ENCODE assay signal across 8 mouse cellular contexts in the genomic region with DNA sequence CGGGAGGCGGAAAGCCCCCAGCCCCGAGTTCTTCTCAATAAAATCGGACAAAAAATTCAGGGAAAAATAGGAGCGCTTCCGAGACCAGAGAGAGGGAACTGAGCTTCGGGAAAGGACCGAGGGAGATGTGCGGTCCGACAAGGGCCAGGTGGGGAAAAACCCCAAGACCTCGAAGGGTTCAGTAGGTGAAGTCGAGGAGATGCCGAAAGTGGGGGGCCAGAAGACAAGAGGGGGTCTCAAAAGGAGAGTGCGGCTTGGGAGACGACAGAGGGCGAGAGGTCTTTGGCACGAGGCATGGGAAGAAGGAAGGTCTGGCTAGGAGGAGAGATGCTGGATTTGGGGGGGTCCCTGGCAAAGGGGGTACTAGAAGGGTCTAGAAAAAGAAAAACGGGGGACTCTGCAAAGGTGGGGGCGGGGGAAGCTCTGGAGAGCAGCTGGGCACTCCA. TPM values are rescaled to one million over a fixed set of nuclear protein-coding genes. Genes with fewer than 3 reads are reported as not detected.
A peak's percentile ranks its signal among the peaks of the same experiment; 100 is the strongest.
DNase-seq lines count a peak whose midpoint lies in the region; ATAC-seq lines count a peak whose summit lies in the region.

No protein-coding gene starts in this region.

- H3K4me2 ChIP-seq in heart, embryonic 14.5 days (ENCODE audit: low read length) = peak overlapping the region; percentile 92
- H3K4me2 ChIP-seq in liver, embryonic 12.5 days = peak overlapping the region; percentile 77
- H3K4me2 ChIP-seq in stomach, embryonic 16.5 days (ENCODE audit: low read depth, low read length) = peak overlapping the region; percentile 84

- no peaks in the 10 kb centered on the region for H3K27me3 ChIP-seq in heart, embryonic 14.5 days (ENCODE audit: control insufficient read depth, insufficient read depth, low read length)
- peaks cover 64% of the 10 kb centered on the region for H3K27me3 ChIP-seq in liver, embryonic 12.5 days (replicated peaks)
- no peaks in the 10 kb centered on the region for H3K27me3 ChIP-seq in stomach, embryonic 16.5 days (ENCODE audit: control insufficient read depth, insufficient read depth, low read length)

- 3% methylated on average over 19 of the region's 19 CpGs for WGBS in heart, embryonic 14.5 days
- under 1% methylated on average over 19 of the region's 19 CpGs for WGBS in liver, embryonic 12.5 days (ENCODE audit: insufficient replicate concordance)
- under 1% methylated on average over 19 of the region's 19 CpGs for WGBS in stomach, embryonic 16.5 days

- DNase-seq in cerebellum, postnatal 10 days = peak; percentile 18 to 36
- DNase-seq in cerebellum, postnatal 36 days = no peak
- peak; percentile 18 for DNase-seq in ovary, postnatal 10 days (ENCODE audit: low spot score)
- no peak for DNase-seq in ovary, postnatal 36 days (ENCODE audit: low spot score)
- no peak for DNase-seq in spleen, postnatal 4 days (ENCODE audit: low spot score in 2 of 2)

- H3K27ac ChIP-seq in heart, embryonic 14.5 days (replicated peaks in 1 of 2; ENCODE audit: control insufficient read depth in 1 of 2, insufficient read depth in 1 of 2, low read depth in 2 of 2, low read length in 2 of 2) = peak overlapping the region; percentile 71 to 92
- H3K27ac ChIP-seq in liver, embryonic 12.5 days = peak overlapping the region; percentile 66
- peak overlapping the region; percentile 92 for H3K27ac ChIP-seq in stomach, embryonic 16.5 days (ENCODE audit: low read length)

- peak overlapping the region; percentile 99 for H3K9ac ChIP-seq in heart, embryonic 14.5 days (ENCODE audit: low read length)
- H3K9ac ChIP-seq in liver, embryonic 12.5 days = peak overlapping the region; percentile 74
- H3K9ac ChIP-seq in stomach, embryonic 16.5 days (ENCODE audit: low read length) = peak overlapping the region; percentile 99

- ATAC-seq in heart, embryonic 14.5 days (ENCODE audit: insufficient number of reproducible peaks, insufficient read depth, low FRiP score, low read depth) = peak; percentile 7; the same call in 1 of the 2 replicates
- peak; percentile 24; the same call in 1 of the 2 replicates for ATAC-seq in liver, embryonic 12.5 days
- peak; percentile 5; the same call in 1 of the 2 replicates for ATAC-seq in stomach, embryonic 16.5 days (ENCODE audit: insufficient read depth, low FRiP score)

- peaks cover 0 to 17% of the 10 kb centered on the region in 2 experiments; a peak in 2 of 4 replicates for H3K4me1 ChIP-seq in heart, embryonic 14.5 days (ENCODE audit: control insufficient read depth in 2 of 2, insufficient read depth in 2 of 2, low read length in 2 of 2)
- H3K4me1 ChIP-seq in liver, embryonic 12.5 days = peaks cover 11% of the 10 kb centered on the region; the same call in 1 of the 2 replicates
- H3K4me1 ChIP-seq in stomach, embryonic 16.5 days (ENCODE audit: control insufficient read depth, insufficient read depth, low read length) = 0 out of 2 replicates have a peak, but pooled peaks cover 6% of the 10 kb centered on the region

- H3K9me3 ChIP-seq in heart, embryonic 14.5 days (ENCODE audit: control insufficient read depth, low read length) = no peaks in the 10 kb centered on the region
- no peaks in the 10 kb centered on the region for H3K9me3 ChIP-seq in liver, embryonic 12.5 days (replicated peaks)
- H3K9me3 ChIP-seq in stomach, embryonic 16.5 days (replicated peaks; ENCODE audit: control insufficient read depth, low read length) = no peaks in the 10 kb centered on the region

- peak overlapping the region; percentile 70 to 98 for H3K4me3 ChIP-seq in heart, embryonic 14.5 days (ENCODE audit: control insufficient read depth in 1 of 2, insufficient read depth in 1 of 2, low read depth in 1 of 2, low read length in 2 of 2)
- peak overlapping the region; percentile 67 for H3K4me3 ChIP-seq in liver, embryonic 12.5 days
- H3K4me3 ChIP-seq in stomach, embryonic 16.5 days (replicated peaks; ENCODE audit: low read length) = peak overlapping the region; percentile 98

- no peaks in the 10 kb centered on the region for H3K36me3 ChIP-seq in heart, embryonic 14.5 days (ENCODE audit: control insufficient read depth, insufficient read depth, low read length)
- H3K36me3 ChIP-seq in liver, embryonic 12.5 days = no peaks in the 10 kb centered on the region
- H3K36me3 ChIP-seq in stomach, embryonic 16.5 days (ENCODE audit: control insufficient read depth, insufficient read depth, low read length) = no peaks in the 10 kb centered on the region

RNA-seq across cellular contexts. Expression of a gene that starts 1.0 kb away (rescaled TPM):
- 45.1 and 47.6 TPM in 2 replicates for polyA plus RNA-seq in heart, embryonic 14.5 days (2014; fragmentation: Nextera tagmentation; extraction: Ambion mirVana)
- 29.2 and 30.5 TPM in 2 replicates for polyA plus RNA-seq in liver, embryonic 12.5 days (2016; fragmentation: Nextera tagmentation; extraction: Ambion mirVana)
- 103 and 106 TPM in 2 replicates for polyA plus RNA-seq in stomach, embryonic 16.5 days (2015; fragmentation: Nextera tagmentation; extraction: Ambion mirVana)

Comparison
In these comparisons a context has a peak if more than half of its experiments do, and no peak if none do; other contexts are left out.
1. DNase-seq: peak in cerebellum, postnatal 10 days (2 of 2) and ovary, postnatal 10 days (single experiment); none in cerebellum, postnatal 36 days (0 of 2), ovary, postnatal 36 days (single experiment) and spleen, postnatal 4 days (0 of 2).
2. Peak in every context shown above with its lines, with median percentiles within 50 percentile points of each other: ATAC-seq, H3K27ac ChIP-seq, H3K4me2 ChIP-seq, H3K4me3 ChIP-seq and H3K9ac ChIP-seq.